Mouse (Mus musculus) cortical plate, adult 2 months (tissue): ENCODE results near the gene Plcl1.

Source experiments
- CTCF ChIP-seq: fragments of 200-500 bp; IDR thresholded peaks from 2 replicates; pipeline ENCODE4 v1.5.1; 2011; ENCODE audit warnings: mild to moderate bottlenecking, control low read depth, low read length; ENCODE audit not compliant: insufficient read depth; ENCODE audit errors: extremely low read depth
- POLR2A ChIP-seq: fragments of 200-500 bp; IDR thresholded peaks from 2 replicates; pipeline ENCODE4 v1.6.1; 2011; ENCODE audit warnings: mild to moderate bottlenecking, low read length, control low read depth; ENCODE audit not compliant: insufficient read depth; ENCODE audit errors: extremely low read depth

GRCm38 (mm10) chr1:55363044-55363565 is 42.6 kb upstream of the Plcl1 start, which contains the start of gene Boll:
- TF ChIP-seq CTCF (0 out of 2 replicates have a peak, but pooled peaks have one; percentile 4), POLR2A (no peak)
